Mouse (Mus musculus): ENCODE measurements around the gene Msh5. TPM values are rescaled to one million over a fixed set of nuclear protein-coding genes. Genes with fewer than 3 reads are reported as not detected.

The Msh5 gene
- polyA plus RNA-seq, 1 experiment from 2014 or later, result 1.9 TPM

DNA sequence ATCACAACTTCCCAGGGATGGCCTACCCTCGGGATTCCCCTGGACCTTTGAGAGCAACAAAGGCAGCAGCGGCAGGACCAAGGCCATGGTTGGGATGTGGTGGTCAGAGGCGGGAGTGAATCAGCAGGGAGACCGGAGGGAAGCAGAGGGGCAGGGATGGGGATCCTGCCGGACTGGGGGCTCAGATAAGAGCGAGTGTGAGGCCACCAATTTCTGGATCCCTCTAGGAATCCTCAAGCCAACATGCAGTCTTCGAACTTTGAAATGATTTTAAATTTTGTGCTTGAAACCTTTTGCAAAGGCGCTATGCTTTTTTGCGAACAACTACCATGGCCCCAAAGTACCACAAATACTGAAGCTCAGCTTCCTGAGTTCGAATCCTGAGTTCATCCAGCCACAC, 19.5 kb upstream of the Msh5 start, which contains the start of gene Mpig6b:
Gene Mpig6b, minus strand, starts transcription at position 101 of the 400 bp plus-strand sequence.
- ATAC-seq (ENCODE audit: low FRiP score, low TSS enrichment), result no peak
- H3K27ac ChIP-seq (replicated peaks), result peak within 1 kb of the TSS; percentile 87
- no peaks in the 10 kb centered on the region for H3K9me3 ChIP-seq (ENCODE audit: control insufficient read depth, low read length)
- DNase-seq (ENCODE audit: low spot score), result no peak
- peak within 1 kb of the TSS; percentile 41 for H3K4me3 ChIP-seq (ENCODE audit: low read depth, low read length)
- peak within 1 kb of the TSS; percentile 63 for H3K4me2 ChIP-seq (replicated peaks; ENCODE audit: low read depth)
- WGBS, result 69% methylated on average over 10 of the region's 10 CpGs
- 0 out of 2 replicates have a peak, but pooled peaks cover 2% of the 10 kb centered on the region for H3K4me1 ChIP-seq (replicated peaks; ENCODE audit: control insufficient read depth, insufficient read depth)
- H3K9ac ChIP-seq (ENCODE audit: low read length), result peak within 1 kb of the TSS; percentile 38
- H3K36me3 ChIP-seq (ENCODE audit: control insufficient read depth, insufficient read depth, low read length), result peaks cover 3% of the 10 kb centered on the region; the same call in 1 of the 2 replicates
- TF ChIP-seq CTCF (IDR thresholded peaks at IDR 0.05; ENCODE audit: low read depth), result no peak
- TF ChIP-seq EP300 (optimal IDR thresholded peaks at IDR 0.05), result no peak
- H3K27me3 ChIP-seq (ENCODE audit: control insufficient read depth, insufficient read depth, low read length), result no peaks in the 10 kb centered on the region

DNA sequence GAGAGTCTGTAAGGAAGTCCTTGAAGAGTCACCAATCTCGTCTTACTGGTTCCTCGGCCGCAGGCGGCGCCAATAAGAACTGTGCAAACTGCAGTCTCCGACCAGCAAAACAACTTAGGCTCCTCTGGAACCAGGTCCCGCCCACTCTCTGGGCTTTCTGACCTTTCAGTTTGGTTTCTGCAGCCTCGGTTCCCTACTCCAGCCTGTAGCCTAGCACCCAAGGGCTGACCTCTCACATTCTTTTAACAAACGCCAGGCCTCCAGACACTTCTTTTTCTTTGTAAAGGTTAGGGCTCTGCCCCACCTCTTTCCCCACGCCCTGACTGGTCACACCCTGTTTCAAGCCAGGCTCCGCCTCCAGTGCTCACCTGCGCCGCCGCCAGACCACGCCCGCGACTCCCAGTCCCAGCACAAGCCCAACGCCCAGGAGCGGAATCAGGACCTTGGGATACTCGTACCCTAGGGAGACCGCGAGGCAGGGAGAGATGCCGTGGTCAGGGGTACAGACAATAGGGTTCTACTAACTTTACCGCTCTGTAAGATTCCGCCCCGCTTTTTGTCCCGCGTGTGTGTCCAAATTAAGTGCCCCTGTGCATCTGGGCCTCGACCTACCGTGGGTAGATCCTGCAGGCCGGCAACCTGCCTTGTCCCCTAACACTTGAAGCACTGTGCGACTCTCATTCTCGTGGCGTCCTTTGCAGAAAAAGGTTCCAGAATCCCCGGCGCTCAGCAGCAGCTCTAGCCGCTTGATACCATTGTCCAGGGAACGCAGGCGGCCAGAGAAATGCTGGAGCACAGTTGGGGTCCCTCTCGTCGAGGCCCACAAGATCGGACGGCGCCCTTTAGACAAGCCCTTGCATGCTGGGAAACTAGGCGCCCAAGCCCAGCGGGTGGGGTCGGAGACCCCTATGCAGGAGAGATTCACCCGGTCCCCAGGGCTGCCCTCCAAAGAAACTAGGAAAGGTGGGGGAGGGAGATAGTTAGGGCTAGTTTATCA, 18.7 kb upstream of the Msh5 start, which contains the start of gene Ly6g6c:
Gene Ly6g6c, plus strand, starts transcription at position 438 of the 997 bp plus-strand sequence.
- 5% methylated on average over 47 of the region's 48 CpGs for WGBS

DNA sequence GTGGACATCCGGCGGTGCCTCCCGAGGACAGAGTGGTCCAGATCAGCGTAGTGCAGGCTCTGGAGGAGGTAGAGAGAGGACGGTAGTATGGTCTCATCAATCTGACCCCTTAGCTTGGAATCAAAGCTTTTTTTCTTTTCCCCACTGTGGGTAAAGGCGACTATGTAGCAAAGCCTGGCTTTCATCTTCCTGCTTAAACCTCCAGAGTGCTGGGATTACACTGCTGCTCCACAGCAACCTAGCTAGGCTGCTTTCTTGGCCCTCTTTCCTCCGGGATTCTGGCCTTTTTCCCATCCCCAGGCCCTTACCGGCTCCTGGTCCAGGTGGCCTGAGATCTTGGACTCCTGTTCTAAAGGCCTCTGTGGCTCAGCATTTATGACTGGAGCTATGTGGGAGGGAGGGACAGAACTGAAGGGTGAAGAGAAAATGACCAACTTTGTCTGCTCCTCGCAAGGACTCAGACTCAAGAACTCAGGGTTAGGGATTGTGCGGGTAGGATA, 17.9 kb upstream of the Msh5 start:
- H3K36me3 ChIP-seq (ENCODE audit: control insufficient read depth, insufficient read depth, low read length), result peaks cover 7% of the 10 kb centered on the region; the same call in 1 of the 2 replicates
- 26% methylated on average over 10 of the region's 10 CpGs for WGBS
- ATAC-seq (ENCODE audit: low FRiP score, low TSS enrichment), result peak; percentile 1

More for the DNA sequence above, 18.7 kb upstream of the Msh5 start, which contains the start of gene Ly6g6c:
- Histone ChIP-seq H3K4me1 (replicated peaks; ENCODE audit: control insufficient read depth, insufficient read depth) (0 out of 2 replicates have a peak, but pooled peaks cover 2% of the 10 kb centered on the region), H3K9ac (ENCODE audit: low read length) (peak within 1 kb of the TSS; percentile 38), H3K4me2 (replicated peaks; ENCODE audit: low read depth) (peak within 1 kb of the TSS; percentile 63), H3K4me3 (ENCODE audit: low read depth, low read length) (peak within 1 kb of the TSS; percentile 41), H3K36me3 (ENCODE audit: control insufficient read depth, insufficient read depth, low read length) (peaks cover 7% of the 10 kb centered on the region; the same call in 1 of the 2 replicates), H3K9me3 (ENCODE audit: control insufficient read depth, low read length) (no peaks in the 10 kb centered on the region), H3K27me3 (ENCODE audit: control insufficient read depth, insufficient read depth, low read length) (no peaks in the 10 kb centered on the region), H3K27ac (replicated peaks) (peak within 1 kb of the TSS; percentile 87)
- ATAC-seq (ENCODE audit: low FRiP score, low TSS enrichment) (peak; percentile 90), DNase-seq (ENCODE audit: low spot score) (peak; percentile 93)
- TF ChIP-seq CTCF (IDR thresholded peaks at IDR 0.05; ENCODE audit: low read depth) (peak; percentile 43), EP300 (optimal IDR thresholded peaks at IDR 0.05) (peak; percentile 26)

DNA sequence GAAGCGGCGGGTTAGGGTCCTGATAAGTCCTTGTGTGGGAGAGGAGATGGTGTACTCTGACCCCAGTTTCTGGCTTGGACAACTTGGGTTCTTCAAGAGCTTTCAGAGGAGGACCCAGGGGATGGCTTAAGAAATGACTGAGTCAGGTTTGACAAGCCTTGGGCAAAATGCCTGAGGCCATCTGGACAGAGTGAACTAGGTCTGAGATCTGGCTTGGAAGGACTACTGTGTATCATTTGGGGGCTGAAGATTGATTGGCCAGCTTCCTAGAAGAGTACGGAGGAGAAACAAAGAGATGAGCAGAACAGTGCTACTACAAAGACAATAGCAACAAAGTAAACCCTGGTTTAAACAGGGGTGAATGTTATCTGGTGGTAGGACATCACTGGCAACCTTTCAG, 16.9 kb upstream of the Msh5 start:
- DNase-seq (ENCODE audit: low spot score) (no peak), ATAC-seq (ENCODE audit: low FRiP score, low TSS enrichment) (no peak)
- peaks cover 7% of the 10 kb centered on the region; the same call in 1 of the 2 replicates for H3K36me3 ChIP-seq (ENCODE audit: control insufficient read depth, insufficient read depth, low read length)
- WGBS, result 79% methylated on average over 3 of the region's 3 CpGs
- no peak for TF ChIP-seq EP300 (optimal IDR thresholded peaks at IDR 0.05)
- TF ChIP-seq CTCF (IDR thresholded peaks at IDR 0.05; ENCODE audit: low read depth), result no peak
- H3K27me3 ChIP-seq (ENCODE audit: control insufficient read depth, insufficient read depth, low read length), result no peaks in the 10 kb centered on the region
- no peak overlapping the region for H3K4me3 ChIP-seq (ENCODE audit: low read depth, low read length)
- no peak overlapping the region for H3K9ac ChIP-seq (ENCODE audit: low read length)
- no peak overlapping the region for H3K27ac ChIP-seq (replicated peaks)
- no peak overlapping the region for H3K4me2 ChIP-seq (replicated peaks; ENCODE audit: low read depth)
- no peaks in the 10 kb centered on the region for H3K9me3 ChIP-seq (ENCODE audit: control insufficient read depth, low read length)
- H3K4me1 ChIP-seq (replicated peaks; ENCODE audit: control insufficient read depth, insufficient read depth), result 0 out of 2 replicates have a peak, but pooled peaks cover 2% of the 10 kb centered on the region

More for the DNA sequence above, 17.9 kb upstream of the Msh5 start:
- no peak for TF ChIP-seq CTCF (IDR thresholded peaks at IDR 0.05; ENCODE audit: low read depth)
- no peak for TF ChIP-seq EP300 (optimal IDR thresholded peaks at IDR 0.05)
- Histone ChIP-seq H3K4me3 (ENCODE audit: low read depth, low read length) (peak overlapping the region; percentile 41; the same call in 1 of the 2 replicates), H3K9me3 (ENCODE audit: control insufficient read depth, low read length) (no peaks in the 10 kb centered on the region), H3K27ac (replicated peaks) (peak overlapping the region; percentile 87), H3K4me2 (replicated peaks; ENCODE audit: low read depth) (peak overlapping the region; percentile 63), H3K9ac (ENCODE audit: low read length) (peak overlapping the region; percentile 38; the same call in 1 of the 2 replicates), H3K4me1 (replicated peaks; ENCODE audit: control insufficient read depth, insufficient read depth) (0 out of 2 replicates have a peak, but pooled peaks cover 2% of the 10 kb centered on the region), H3K27me3 (ENCODE audit: control insufficient read depth, insufficient read depth, low read length) (no peaks in the 10 kb centered on the region)
- DNase-seq (ENCODE audit: low spot score), result no peak

DNA sequence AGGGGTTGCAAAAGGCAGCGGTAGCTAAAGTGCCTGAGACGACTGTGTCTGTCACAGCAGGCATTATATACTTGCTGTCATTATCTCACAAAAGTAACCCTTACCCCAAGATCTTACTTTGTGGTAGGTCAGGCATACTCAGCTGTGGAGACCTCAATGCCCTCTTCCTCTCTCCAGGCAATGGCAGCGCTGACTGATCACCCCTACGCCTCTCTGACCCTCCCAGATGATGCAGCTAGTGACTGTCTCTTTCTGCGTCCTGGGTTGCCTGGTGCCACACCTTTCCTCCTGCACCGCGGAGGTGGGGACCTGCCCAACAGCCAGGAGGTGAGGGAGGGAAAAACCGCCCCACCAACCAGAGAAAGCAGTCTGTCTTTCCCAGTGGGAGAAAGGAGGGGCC, 14.8 kb upstream of the Msh5 start:
- Histone ChIP-seq H3K27me3 (ENCODE audit: control insufficient read depth, insufficient read depth, low read length) (no peaks in the 10 kb centered on the region), H3K27ac (replicated peaks) (0 out of 2 replicates have a peak overlapping the region, but pooled peaks have one; percentile 30), H3K4me2 (replicated peaks; ENCODE audit: low read depth) (no peak overlapping the region), H3K4me1 (replicated peaks; ENCODE audit: control insufficient read depth, insufficient read depth) (0 out of 2 replicates have a peak, but pooled peaks cover 2% of the 10 kb centered on the region), H3K9ac (ENCODE audit: low read length) (no peak overlapping the region), H3K4me3 (ENCODE audit: low read depth, low read length) (no peak overlapping the region), H3K9me3 (ENCODE audit: control insufficient read depth, low read length) (no peaks in the 10 kb centered on the region), H3K36me3 (ENCODE audit: control insufficient read depth, insufficient read depth, low read length) (peaks cover 14% of the 10 kb centered on the region)
- 67% methylated on average over 8 of the region's 8 CpGs for WGBS
- ATAC-seq (ENCODE audit: low FRiP score, low TSS enrichment) (no peak), DNase-seq (ENCODE audit: low spot score) (no peak)
- no peak for TF ChIP-seq EP300 (optimal IDR thresholded peaks at IDR 0.05)
- no peak for TF ChIP-seq CTCF (IDR thresholded peaks at IDR 0.05; ENCODE audit: low read depth)

All from stomach, postnatal 0 days (tissue).